In genomic region chr1:120816237-120816820, GRCm38 (mm10) we compare ENCODE assay signal across 18 mouse cellular contexts.
DNase-seq lines count a peak whose midpoint lies in the region; ATAC-seq and TF ChIP-seq lines count a peak whose summit lies in the region.
"Had no signal": no experiment of that assay in that cellular context is flagged by ENCODE, and none has a peak within 500 bp of the region (broad histone marks: within the 10 kb centered on the region; RNA-seq: fewer than 3 reads in every experiment).

No protein-coding gene starts in this region.

- TF ChIP-seq POLR2A in limb, embryonic 14.5 days (IDR thresholded peaks at IDR 0.05; ENCODE audit: borderline replicate concordance, extremely low read depth, insufficient read depth, insufficient read length), result no peak

- H3K4me2 ChIP-seq in forebrain, embryonic 13.5 days, result no peak overlapping the region
- no peak overlapping the region for H3K4me2 ChIP-seq in forebrain, embryonic 11.5 days (ENCODE audit: low read depth, low read length, severe bottlenecking)
- H3K4me2 ChIP-seq in hindbrain, embryonic 15.5 days, result no peak overlapping the region
- H3K4me2 ChIP-seq in hindbrain, embryonic 13.5 days, result no peak overlapping the region
- H3K4me2 ChIP-seq in limb, embryonic 14.5 days (replicated peaks; ENCODE audit: low read depth, low read length, severe bottlenecking), result no peak overlapping the region
- H3K4me2 ChIP-seq: embryonic facial prominence, embryonic 15.5 days; heart, embryonic 15.5 days; liver, embryonic 13.5 days; midbrain, embryonic 12.5 days; neural tube, embryonic 12.5 days had no signal

- DNase-seq in forebrain, embryonic 11.5 days (ENCODE audit: low spot score), result no peak
- peak; percentile 69 for DNase-seq in NIH3T3 (ENCODE audit: low read depth)
- DNase-seq in limb, embryonic 14.5 days (ENCODE audit: low spot score), result peak; percentile 32
- DNase-seq in thymus, postnatal 25 days, result no peak
- no peak for DNase-seq in ovary, postnatal 10 days (ENCODE audit: low spot score)
- DNase-seq: cerebellum, adult 9-10 months; kidney, postnatal 36 days; liver, embryonic 13.5 days; lung, postnatal 14 days; right cerebral cortex, postnatal 14 days had no signal

- no peaks in the 10 kb centered on the region for H3K36me3 ChIP-seq in forebrain, embryonic 13.5 days (ENCODE audit: poor library complexity, severe bottlenecking)
- H3K36me3 ChIP-seq in forebrain, embryonic 11.5 days (ENCODE audit: control insufficient read depth, insufficient read depth, low read length), result no peaks in the 10 kb centered on the region
- H3K36me3 ChIP-seq in hindbrain, embryonic 15.5 days, result no peaks in the 10 kb centered on the region
- H3K36me3 ChIP-seq in hindbrain, embryonic 13.5 days, result no peaks in the 10 kb centered on the region
- H3K36me3 ChIP-seq in limb, embryonic 14.5 days (ENCODE audit: control insufficient read depth, insufficient read depth, low read length), result no peaks in the 10 kb centered on the region
- H3K36me3 ChIP-seq: embryonic facial prominence, embryonic 15.5 days; heart, embryonic 15.5 days; liver, embryonic 13.5 days; midbrain, embryonic 12.5 days; neural tube, embryonic 12.5 days had no signal

- peak; percentile 39; the same call in 1 of the 2 replicates for ATAC-seq in forebrain, embryonic 13.5 days
- no peak for ATAC-seq in forebrain, embryonic 11.5 days (replicated peaks; ENCODE audit: low FRiP score)
- peak; percentile 54; the same call in 1 of the 2 replicates for ATAC-seq in hindbrain, embryonic 15.5 days (ENCODE audit: low FRiP score, low read depth)
- no peak for ATAC-seq in hindbrain, embryonic 13.5 days (ENCODE audit: low FRiP score)
- peak; percentile 37; the same call in 1 of the 2 replicates for ATAC-seq in limb, embryonic 14.5 days (ENCODE audit: low FRiP score, low read depth)
- ATAC-seq: intestine, postnatal 0 days had no signal

- H3K9me3 ChIP-seq in forebrain, embryonic 13.5 days (replicated peaks), result no peaks in the 10 kb centered on the region
- H3K9me3 ChIP-seq in forebrain, embryonic 11.5 days (ENCODE audit: control insufficient read depth, low read length), result no peaks in the 10 kb centered on the region
- H3K9me3 ChIP-seq in hindbrain, embryonic 15.5 days, result peaks cover 3% of the 10 kb centered on the region; the same call in 1 of the 2 replicates
- H3K9me3 ChIP-seq in hindbrain, embryonic 13.5 days, result no peaks in the 10 kb centered on the region
- H3K9me3 ChIP-seq in limb, embryonic 14.5 days (ENCODE audit: control insufficient read depth, low read length), result peaks cover 2% of the 10 kb centered on the region; the same call in 1 of the 2 replicates
- H3K9me3 ChIP-seq: embryonic facial prominence, embryonic 15.5 days; heart, embryonic 15.5 days; liver, embryonic 13.5 days; midbrain, embryonic 12.5 days; neural tube, embryonic 12.5 days had no signal

- peaks cover 18% of the 10 kb centered on the region for H3K4me1 ChIP-seq in forebrain, embryonic 13.5 days
- no peaks in the 10 kb centered on the region for H3K4me1 ChIP-seq in forebrain, embryonic 11.5 days (replicated peaks; ENCODE audit: control insufficient read depth, insufficient read depth, low read length)
- H3K4me1 ChIP-seq in hindbrain, embryonic 15.5 days (replicated peaks), result no peaks in the 10 kb centered on the region; the same call in 1 of the 2 replicates
- H3K4me1 ChIP-seq in hindbrain, embryonic 13.5 days (replicated peaks), result no peaks in the 10 kb centered on the region
- no peaks in the 10 kb centered on the region; the same call in 1 of the 2 replicates for H3K4me1 ChIP-seq in limb, embryonic 14.5 days (ENCODE audit: control insufficient read depth, insufficient read depth, low read length)
- H3K4me1 ChIP-seq: embryonic facial prominence, embryonic 15.5 days; heart, embryonic 15.5 days; liver, embryonic 13.5 days; midbrain, embryonic 12.5 days; neural tube, embryonic 12.5 days had no signal

- H3K27ac ChIP-seq in forebrain, embryonic 13.5 days, result no peak overlapping the region
- no peak overlapping the region for H3K27ac ChIP-seq in forebrain, embryonic 11.5 days (ENCODE audit: low read depth, low read length)
- H3K27ac ChIP-seq in hindbrain, embryonic 15.5 days (replicated peaks), result no peak overlapping the region
- no peak overlapping the region for H3K27ac ChIP-seq in hindbrain, embryonic 13.5 days
- H3K27ac ChIP-seq in limb, embryonic 14.5 days (replicated peaks; ENCODE audit: low read depth, low read length), result no peak overlapping the region
- H3K27ac ChIP-seq: embryonic facial prominence, embryonic 15.5 days; heart, embryonic 15.5 days; liver, embryonic 13.5 days; midbrain, embryonic 12.5 days; neural tube, embryonic 12.5 days had no signal

- 65% methylated on average over 5 of the region's 5 CpGs for WGBS in forebrain, embryonic 13.5 days
- WGBS in forebrain, embryonic 11.5 days, result 67% methylated on average over 5 of the region's 5 CpGs
- 39% methylated on average over 5 of the region's 5 CpGs for WGBS in hindbrain, embryonic 15.5 days
- 54% methylated on average over 5 of the region's 5 CpGs for WGBS in hindbrain, embryonic 13.5 days
- WGBS in limb, embryonic 14.5 days, result 53% methylated on average over 5 of the region's 5 CpGs

- H3K27me3 ChIP-seq in forebrain, embryonic 13.5 days, result peaks cover 2% of the 10 kb centered on the region; the same call in 1 of the 2 replicates
- no peaks in the 10 kb centered on the region for H3K27me3 ChIP-seq in forebrain, embryonic 11.5 days (ENCODE audit: control insufficient read depth, insufficient read depth, low read length)
- no peaks in the 10 kb centered on the region for H3K27me3 ChIP-seq in hindbrain, embryonic 15.5 days
- no peaks in the 10 kb centered on the region for H3K27me3 ChIP-seq in hindbrain, embryonic 13.5 days
- H3K27me3 ChIP-seq in limb, embryonic 14.5 days (ENCODE audit: control insufficient read depth, insufficient read depth, low read length), result no peaks in the 10 kb centered on the region
- H3K27me3 ChIP-seq: embryonic facial prominence, embryonic 15.5 days; heart, embryonic 15.5 days; liver, embryonic 13.5 days; midbrain, embryonic 12.5 days; neural tube, embryonic 12.5 days had no signal

- no peak overlapping the region for H3K9ac ChIP-seq in forebrain, embryonic 13.5 days
- H3K9ac ChIP-seq in forebrain, embryonic 11.5 days (ENCODE audit: low read length), result no peak overlapping the region
- no peak overlapping the region for H3K9ac ChIP-seq in hindbrain, embryonic 15.5 days
- H3K9ac ChIP-seq in hindbrain, embryonic 13.5 days, result no peak overlapping the region
- H3K9ac ChIP-seq in limb, embryonic 14.5 days (ENCODE audit: low read depth, low read length, severe bottlenecking), result no peak overlapping the region
- H3K9ac ChIP-seq: embryonic facial prominence, embryonic 15.5 days; heart, embryonic 15.5 days; liver, embryonic 13.5 days; midbrain, embryonic 12.5 days; neural tube, embryonic 12.5 days had no signal

- H3K4me3 ChIP-seq in forebrain, embryonic 13.5 days, result no peak overlapping the region
- no peak overlapping the region for H3K4me3 ChIP-seq in forebrain, embryonic 11.5 days (ENCODE audit: low read depth, low read length)
- no peak overlapping the region for H3K4me3 ChIP-seq in hindbrain, embryonic 15.5 days
- H3K4me3 ChIP-seq in hindbrain, embryonic 13.5 days, result no peak overlapping the region
- H3K4me3 ChIP-seq in limb, embryonic 14.5 days (replicated peaks; ENCODE audit: low read length), result no peak overlapping the region
- H3K4me3 ChIP-seq: embryonic facial prominence, embryonic 15.5 days; heart, embryonic 15.5 days; liver, embryonic 13.5 days; midbrain, embryonic 12.5 days; neural tube, embryonic 12.5 days had no signal

Comparison
In these comparisons a context has a peak if more than half of its experiments do, and no peak if none do; other contexts are left out.
1. ATAC-seq: peak in forebrain, embryonic 13.5 days (single experiment), hindbrain, embryonic 15.5 days (single experiment) and limb, embryonic 14.5 days (single experiment); none in forebrain, embryonic 11.5 days (single experiment) and hindbrain, embryonic 13.5 days (single experiment).
2. DNase-seq: peak in NIH3T3 (single experiment) and limb, embryonic 14.5 days (single experiment); none in forebrain, embryonic 11.5 days (single experiment), thymus, postnatal 25 days (single experiment) and ovary, postnatal 10 days (single experiment).